Mouse (Mus musculus) heart, postnatal 10 days (tissue): ENCODE data around the gene Usp32. TPM values are rescaled to one million over a fixed set of nuclear protein-coding genes. Genes with fewer than 3 reads are reported as not detected.
"Not testable (repeated sequence)": the region's sequence is repeated elsewhere in the genome, so short reads cannot be mapped to it uniquely, and the experiment has no call there.

Experiments
- DNase-seq, 2 experiments: peaks; one replicate each; pipeline ENCODE4 v3.0.0; 2021
- intact Hi-C: fragments of 180-260 bp; cut with DNase I; formaldehyde crosslinking; loops from one replicate; pipeline ENCODE4 v1.15.1; 2025
- total RNA-seq, 2 experiments: library from RNA; stranded (reverse); gene quantifications; 2 replicates each; pipeline ENCODE4 v1.2.3; 2021

The Usp32 gene
- total RNA-seq: 10 to 100 TPM; 22.7 to 23.1 TPM

- peak; percentile 97 for DNase-seq
- intact Hi-C loops: no loop called here
Measured at GRCm38 (mm10) chr11:85139581-85140540, at the start of gene Usp32. Gene Usp32, minus strand, starts transcription at chr11:85140161.

DNA sequence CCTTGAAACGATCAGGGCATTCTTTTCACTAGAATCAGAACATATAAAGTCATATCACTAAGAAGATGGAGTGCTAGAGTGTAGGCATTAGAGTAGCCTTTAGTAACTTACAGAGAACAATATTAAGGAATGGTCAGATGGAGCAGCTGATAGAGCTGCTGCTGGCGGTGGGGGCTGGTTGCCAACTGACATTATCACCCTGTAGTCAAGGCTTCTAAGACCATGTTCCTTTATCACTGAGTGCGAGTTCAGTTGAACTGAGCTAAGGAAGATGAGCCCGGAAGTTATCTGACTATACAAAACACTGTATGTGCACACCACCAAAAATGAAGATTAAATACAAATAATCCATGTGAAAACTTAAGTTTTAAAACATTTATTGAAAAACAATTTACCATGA is 49.1 kb upstream of the Usp32 start:
- intact Hi-C loops: no loop called here
- DNase-seq: no peak

GRCm38 (mm10) chr11:85184839-85185238 is 44.9 kb upstream of the Usp32 start:
- DNase-seq: no peak
- intact Hi-C loops: loop anchor here (5.0 kb wide), 1 partner anchor 268 kb away; the partner anchor contains the start of gene Znhit3

- peak; percentile 27 to 51 for DNase-seq
- intact Hi-C loops: loop anchor here (5.0 kb wide), 1 partner anchor 267 kb away; the partner anchor contains the start of gene Znhit3
Measured at GRCm38 (mm10) chr11:85184082-85184481, 44.1 kb upstream of the Usp32 start.

GRCm38 (mm10) chr11:85183284-85183779 is 43.4 kb upstream of the Usp32 start:
- peak in 1 of 2 experiments; percentile 44 for DNase-seq
- intact Hi-C loops: loop anchor here (1.0 to 5.0 kb wide), 2 partner anchors 78 to 266 kb away; partner anchors contain the start of gene Znhit3

- peak; percentile 65 to 78 for DNase-seq
- intact Hi-C loops: loop anchor here (1.0 to 5.0 kb wide), 2 partner anchors 79 to 265 kb away; partner anchors contain the start of gene Znhit3
Measured at GRCm38 (mm10) chr11:85182617-85183283, 42.8 kb upstream of the Usp32 start.

GRCm38 (mm10) chr11:85178413-85178812 is 38.5 kb upstream of the Usp32 start:
- no peak for DNase-seq
- intact Hi-C loops: no loop called here

- intact Hi-C loops: no loop called here
- DNase-seq: no peak
Measured at GRCm38 (mm10) chr11:85177761-85178160, 37.8 kb upstream of the Usp32 start.

- intact Hi-C loops: no loop called here
- no peak for DNase-seq
Measured at GRCm38 (mm10) chr11:85175941-85176340, 36.0 kb upstream of the Usp32 start.

DNA sequence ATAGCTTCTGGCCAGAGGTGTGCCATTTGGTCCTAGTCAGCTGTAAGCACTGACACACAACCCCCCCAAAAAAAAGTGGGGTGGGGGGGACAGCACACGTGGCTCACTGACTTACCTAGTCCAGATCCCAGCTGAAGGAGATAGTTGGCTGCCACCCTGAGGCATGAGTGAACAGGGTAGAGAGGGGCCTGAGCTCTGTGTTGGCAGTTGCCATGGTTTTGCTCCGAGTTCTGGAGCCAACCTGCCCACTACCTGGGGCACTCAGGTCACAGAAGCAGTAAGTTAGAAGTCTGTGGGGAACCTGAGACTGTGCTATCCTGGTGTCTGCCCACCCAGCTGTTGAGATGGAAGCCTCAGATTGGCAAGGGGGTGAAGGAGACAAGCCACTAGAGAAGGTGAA is 30.9 kb upstream of the Usp32 start:
- intact Hi-C loops: loop anchor here (1.0 to 5.0 kb wide), 2 partner anchors 90 to 161 kb away; no protein-coding TSS in a partner anchor
- DNase-seq: no peak

- intact Hi-C loops: loop anchor here (1.0 to 5.0 kb wide), 2 partner anchors 91 to 162 kb away; no protein-coding TSS in a partner anchor
Measured at GRCm38 (mm10) chr11:85170058-85170740, 30.2 kb upstream of the Usp32 start, which contains the start of gene 1700125H20Rik. Gene 1700125H20Rik, plus strand, starts transcription at chr11:85170404.

DNA sequence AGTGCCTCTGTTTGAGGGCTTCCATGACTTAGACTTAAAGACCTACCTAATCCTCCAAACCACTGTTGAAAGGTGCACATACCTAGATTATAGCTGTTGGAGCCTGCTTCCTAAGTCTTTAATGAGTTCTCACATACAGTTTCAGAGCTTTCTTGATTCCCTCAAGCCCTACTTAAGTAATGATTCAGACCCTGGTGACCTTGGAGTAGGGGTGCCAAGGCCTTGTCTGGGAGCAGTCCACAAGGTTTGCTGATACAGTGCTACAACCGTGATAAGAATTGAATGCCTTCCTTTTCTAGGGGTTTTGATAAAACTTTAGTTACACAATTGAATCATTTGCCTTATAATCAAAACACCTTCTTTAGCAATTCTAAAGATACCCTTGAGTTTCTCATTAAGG is 27.5 kb upstream of the Usp32 start:
- no peak for DNase-seq
- intact Hi-C loops: no loop called here

More at GRCm38 (mm10) chr11:85170058-85170740, 30.2 kb upstream of the Usp32 start, which contains the start of gene 1700125H20Rik:
- DNase-seq: peak; percentile 92 to 95

DNA sequence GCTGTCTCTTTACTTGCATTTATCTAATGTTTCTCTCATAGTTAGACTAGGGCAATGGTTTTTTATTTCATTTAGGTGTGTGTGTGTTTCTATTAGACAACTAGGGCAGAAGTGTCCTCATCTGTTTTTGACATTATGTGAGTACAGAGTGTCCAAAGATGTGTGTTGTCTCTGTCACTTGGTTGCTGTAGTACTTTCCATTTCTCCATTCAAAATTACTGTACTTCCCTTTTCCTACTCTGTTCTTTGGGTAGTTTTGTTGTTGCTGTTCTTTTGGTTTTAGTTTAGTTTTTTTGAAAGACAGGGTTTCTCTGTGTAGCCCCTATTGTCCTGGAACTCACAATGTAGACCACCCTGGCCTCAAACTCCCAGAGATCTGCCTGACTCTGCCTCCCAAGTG is 24.4 kb upstream of the Usp32 start:
- intact Hi-C loops: no loop called here
- DNase-seq: no peak

DNA sequence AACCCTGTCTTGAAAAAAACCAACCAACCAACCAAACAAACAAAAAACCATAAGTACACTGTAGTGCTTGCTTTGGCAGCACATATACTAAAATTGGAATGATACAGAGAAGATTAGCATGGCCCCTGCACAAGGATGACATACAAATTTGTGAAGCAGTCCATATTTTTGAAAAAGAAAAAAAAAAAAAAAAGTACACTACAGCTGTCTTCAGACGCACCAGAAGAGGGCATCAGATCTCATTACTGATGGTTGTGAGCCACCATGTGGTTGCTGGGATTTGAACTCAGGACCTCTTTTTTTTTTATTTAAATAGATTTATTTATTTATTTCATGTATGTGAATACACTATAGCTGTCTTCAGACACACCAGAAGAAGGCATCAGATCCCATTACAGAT is 23.1 kb upstream of the Usp32 start:
- intact Hi-C loops, DNase-seq: not testable (repeated sequence)

- intact Hi-C loops: no loop called here
- DNase-seq: no peak
Measured at GRCm38 (mm10) chr11:85157301-85157700, 17.3 kb upstream of the Usp32 start.

GRCm38 (mm10) chr11:85152256-85152930 is 12.4 kb upstream of the Usp32 start:
- intact Hi-C loops: no loop called here
- DNase-seq: no peak

- peak; percentile 29 to 39 for DNase-seq
- intact Hi-C loops: no loop called here
Measured at GRCm38 (mm10) chr11:85138776-85139474, 1.0 kb downstream of the Usp32 start.

GRCm38 (mm10) chr11:85131542-85131941 is 8.4 kb downstream of the Usp32 start:
- intact Hi-C loops: no loop called here
- no peak for DNase-seq

DNA sequence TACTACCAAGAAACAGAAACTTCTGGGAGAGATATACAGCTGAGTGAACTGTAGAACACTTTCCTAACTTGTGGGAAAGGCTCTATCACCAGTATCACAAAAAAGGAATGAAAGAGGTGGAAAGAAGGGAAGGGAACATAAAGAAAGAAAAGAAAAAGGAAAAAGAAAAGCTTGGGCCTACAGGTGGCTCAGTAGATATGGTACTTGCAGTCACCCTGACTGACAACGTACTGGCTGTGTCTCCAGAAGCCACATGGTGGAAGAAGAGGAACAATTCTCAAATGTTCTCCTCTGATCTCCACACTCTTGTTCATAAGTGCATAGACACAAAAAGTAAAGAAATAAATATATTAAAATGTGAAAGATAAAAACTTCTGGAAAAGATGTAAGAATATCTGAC is 11.1 kb downstream of the Usp32 start:
- DNase-seq: no peak
- intact Hi-C loops: no loop called here
